Mouse (Mus musculus) heart, postnatal 0 days (tissue): Measurements from ENCODE around the gene Ankfn1.

Source experiments
- CTCF ChIP-seq: IDR thresholded peaks from 2 replicates; pipeline ENCODE4 v1.5.1; 2016; ENCODE audit warnings: antibody characterized with exemption, control low read depth, low read depth
- EP300 ChIP-seq: IDR thresholded peaks from 2 replicates; pipeline ENCODE4 v1.6.1; 2016; ENCODE audit warnings: antibody characterized with exemption, low read depth

GRCm38 (mm10) chr11:89733526-89733925 lies 43.9 kb downstream of the Ankfn1 start:
- no peak for TF ChIP-seq CTCF
- TF ChIP-seq EP300: no peak
